Mouse (Mus musculus) lung, postnatal 0 days (tissue): ENCODE measurements around the gene Kbtbd12. TPM values are rescaled to one million over a fixed set of nuclear protein-coding genes. Genes with fewer than 3 reads are reported as not detected.

Experiments
- ATAC-seq: fragments of 200-750 bp; cut with Nextera tagmentation; 2 replicates; pipeline ENCODE4 v1.8.0; 2017; ENCODE audit warnings: moderate library complexity
- DNase-seq: peaks from one replicate; pipeline ENCODE4 v3.0.0-alpha.2; 2016; ENCODE audit warnings: low spot score
- H3K27ac ChIP-seq: fragments of 300-500 bp; sonication (generic); 2 replicates; pipeline ENCODE4 v1.5.1; 2014; ENCODE audit warnings: antibody characterized with exemption, mild to moderate bottlenecking, low read length, mixed read lengths
- H3K27me3 ChIP-seq: fragments of 300-500 bp; sonication (generic); replicated peaks from 2 replicates; pipeline ENCODE4 v1.6.1; 2014; ENCODE audit warnings: low read length, mixed read lengths; ENCODE audit not compliant: insufficient read depth
- H3K36me3 ChIP-seq: fragments of 300-500 bp; sonication (generic); 2 replicates; pipeline ENCODE4 v1.6.1; 2014; ENCODE audit warnings: low read length, mixed read lengths; ENCODE audit not compliant: insufficient read depth
- H3K4me1 ChIP-seq: fragments of 300-500 bp; sonication (generic); 2 replicates; pipeline ENCODE4 v1.6.1; 2014; ENCODE audit warnings: antibody characterized with exemption, low read depth, low read length, mixed read lengths; ENCODE audit not compliant: insufficient read depth
- H3K4me2 ChIP-seq: fragments of 300-500 bp; sonication (generic); replicated peaks from 2 replicates; pipeline ENCODE4 v1.6.1; 2014; ENCODE audit warnings: low read depth, mild to moderate bottlenecking, low read length, moderate library complexity, mixed read lengths
- H3K4me3 ChIP-seq: fragments of 300-500 bp; sonication (generic); 2 replicates; pipeline ENCODE4 v1.5.1; 2014; ENCODE audit warnings: low read depth, low read length
- H3K9ac ChIP-seq: fragments of 300-500 bp; sonication (generic); replicated peaks from 2 replicates; pipeline ENCODE4 v1.6.1; 2014; ENCODE audit warnings: low read depth, mild to moderate bottlenecking
- H3K9me3 ChIP-seq: fragments of 300-500 bp; sonication (generic); 2 replicates; pipeline ENCODE4 v1.6.1; 2016; ENCODE audit warnings: low read length, mixed read lengths
- CTCF ChIP-seq: IDR thresholded peaks from 2 replicates; pipeline ENCODE4 v1.5.1; 2016; ENCODE audit warnings: antibody characterized with exemption, mild to moderate bottlenecking
- EP300 ChIP-seq: IDR thresholded peaks from 2 replicates; pipeline ENCODE4 v1.6.1; 2016; ENCODE audit warnings: antibody characterized with exemption, mild to moderate bottlenecking, control low read depth
- WGBS: fragments of 180-500 bp; shearing (Covaris S2); extraction: QIAGEN DNeasy Blood & Tissue Kit; methylation state at CpG from one replicate; pipeline ENCODE4 v1.1.7; 2014; 5-methylcytosine and 5-hydroxymethylcytosine counted together
- polyA plus RNA-seq: library from polyadenylated mRNA; unstranded; fragments of >200 nt; fragmentation: Nextera tagmentation; extraction: Ambion mirVana; gene quantifications from 2 replicates; pipeline ENCODE4 v1.2.1, GENCODE M21; 2015

Gene Kbtbd12
- polyA plus RNA-seq, 1 experiment from 2014 or later: 0.97 TPM

GRCm38 (mm10) chr6:88629821-88630220 lies 7.9 kb downstream of the Kbtbd12 start:
- 83% methylated on average over 2 of the region's 2 CpGs for WGBS
- TF ChIP-seq CTCF (no peak), EP300 (no peak)

DNA sequence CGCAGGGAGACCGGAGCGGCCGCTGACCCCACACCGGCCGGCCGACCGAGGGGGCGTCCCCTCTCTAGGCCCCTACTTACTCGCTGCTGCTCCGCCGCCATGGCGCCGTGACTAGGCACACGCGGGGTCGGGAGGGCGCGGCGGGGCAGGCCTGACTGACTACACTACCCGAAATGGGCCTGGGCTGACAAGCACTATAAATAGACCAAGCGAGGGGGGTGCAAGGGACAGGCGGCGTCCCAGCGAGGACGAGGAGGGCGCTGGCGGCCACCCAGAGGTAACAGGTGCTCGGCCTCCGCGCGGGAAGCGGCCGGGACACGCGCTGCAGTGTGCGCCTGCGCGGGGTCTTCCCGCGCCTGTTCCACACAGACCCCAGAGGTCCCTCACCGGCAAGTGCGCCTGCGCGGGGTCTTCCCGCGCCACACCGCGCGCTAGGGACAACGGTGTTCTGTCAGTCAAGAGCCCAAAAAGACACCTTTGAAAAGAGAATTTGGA lies 10.4 kb downstream of the Kbtbd12 start:
- Histone ChIP-seq H3K27ac (no peak overlapping the region), H3K4me3 (peak overlapping the region; percentile 45), H3K9me3 (no peaks in the 10 kb centered on the region), H3K36me3 (no peaks in the 10 kb centered on the region), H3K4me1 (peaks cover 2% of the 10 kb centered on the region; the same call in 1 of the 2 replicates), H3K4me2 (peak overlapping the region; percentile 96), H3K27me3 (no peaks in the 10 kb centered on the region), H3K9ac (no peak overlapping the region)
- DNase-seq (peak; percentile 58), ATAC-seq (peak; percentile 59)
- TF ChIP-seq CTCF: no peak
- no peak for TF ChIP-seq EP300
- WGBS: 4% methylated on average over 51 of the region's 51 CpGs

More at GRCm38 (mm10) chr6:88629821-88630220, 7.9 kb downstream of the Kbtbd12 start:
- Histone ChIP-seq H3K36me3 (no peaks in the 10 kb centered on the region), H3K9me3 (no peaks in the 10 kb centered on the region), H3K27ac (no peak overlapping the region), H3K4me1 (peaks cover 2% of the 10 kb centered on the region; the same call in 1 of the 2 replicates), H3K9ac (no peak overlapping the region), H3K4me2 (no peak overlapping the region), H3K27me3 (no peaks in the 10 kb centered on the region), H3K4me3 (no peak overlapping the region)
- ATAC-seq (no peak), DNase-seq (no peak)

GRCm38 (mm10) chr6:88626912-88627311 lies 10.8 kb downstream of the Kbtbd12 start:
- no peak overlapping the region for H3K9ac ChIP-seq
- no peak for TF ChIP-seq CTCF
- TF ChIP-seq EP300: no peak
- peak overlapping the region; percentile 45 for H3K4me3 ChIP-seq
- H3K4me1 ChIP-seq: peaks cover 2% of the 10 kb centered on the region; the same call in 1 of the 2 replicates
- no peak for DNase-seq
- peak overlapping the region; percentile 96 for H3K4me2 ChIP-seq
- no peak for ATAC-seq
- no peaks in the 10 kb centered on the region for H3K36me3 ChIP-seq
- no peak overlapping the region for H3K27ac ChIP-seq
- no peaks in the 10 kb centered on the region for H3K9me3 ChIP-seq
- WGBS: 21% methylated on average over 11 of the region's 11 CpGs
- H3K27me3 ChIP-seq: no peaks in the 10 kb centered on the region

DNA sequence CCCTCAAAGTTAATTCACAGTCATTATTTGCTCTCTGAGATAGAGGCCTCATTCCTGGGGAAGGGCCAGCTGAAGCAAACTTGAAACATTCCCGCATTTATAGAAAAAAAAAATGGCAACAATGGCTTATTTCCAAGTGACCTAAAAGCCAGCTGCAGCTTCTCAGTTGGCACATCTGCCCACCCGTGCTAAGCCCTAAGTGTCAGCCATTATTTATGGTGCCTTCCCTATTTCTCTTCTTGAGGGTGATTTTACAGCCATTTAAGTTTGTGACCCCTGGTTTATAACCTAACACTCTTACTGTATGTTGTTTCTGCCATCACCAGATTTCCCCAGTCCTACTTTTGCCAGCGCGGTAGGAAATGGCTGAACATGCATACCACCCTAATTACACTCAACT lies 11.3 kb downstream of the Kbtbd12 start:
- H3K9ac ChIP-seq: no peak overlapping the region
- no peaks in the 10 kb centered on the region for H3K27me3 ChIP-seq
- no peak overlapping the region for H3K4me3 ChIP-seq
- peak; percentile 19 for DNase-seq
- H3K9me3 ChIP-seq: no peaks in the 10 kb centered on the region
- H3K27ac ChIP-seq: no peak overlapping the region
- WGBS: 37% methylated on average over 4 of the region's 4 CpGs
- H3K36me3 ChIP-seq: no peaks in the 10 kb centered on the region
- TF ChIP-seq EP300 (no peak), CTCF (no peak)
- ATAC-seq: no peak
- peaks cover 2% of the 10 kb centered on the region; the same call in 1 of the 2 replicates for H3K4me1 ChIP-seq
- H3K4me2 ChIP-seq: 0 out of 2 replicates have a peak overlapping the region, but pooled peaks have one; percentile 96

GRCm38 (mm10) chr6:88621816-88622481 lies 15.8 kb downstream of the Kbtbd12 start:
- H3K4me1 ChIP-seq: no peaks in the 10 kb centered on the region
- TF ChIP-seq EP300: no peak
- TF ChIP-seq CTCF: no peak
- no peaks in the 10 kb centered on the region for H3K36me3 ChIP-seq
- ATAC-seq (no peak), DNase-seq (peak; percentile 18)
- WGBS: 59% methylated on average over 4 of the region's 4 CpGs
- H3K4me2 ChIP-seq: no peak overlapping the region
- H3K27ac ChIP-seq: no peak overlapping the region
- no peaks in the 10 kb centered on the region for H3K27me3 ChIP-seq
- H3K9me3 ChIP-seq: no peaks in the 10 kb centered on the region
- no peak overlapping the region for H3K9ac ChIP-seq
- H3K4me3 ChIP-seq: no peak overlapping the region

GRCm38 (mm10) chr6:88619542-88619941 lies 18.2 kb downstream of the Kbtbd12 start:
- TF ChIP-seq EP300: no peak
- TF ChIP-seq CTCF: no peak
- Histone ChIP-seq H3K27ac (no peak overlapping the region), H3K9ac (no peak overlapping the region), H3K9me3 (no peaks in the 10 kb centered on the region), H3K36me3 (no peaks in the 10 kb centered on the region), H3K4me3 (no peak overlapping the region), H3K4me1 (no peaks in the 10 kb centered on the region), H3K4me2 (no peak overlapping the region), H3K27me3 (no peaks in the 10 kb centered on the region)
- 60% methylated on average over 5 of the region's 5 CpGs for WGBS
- no peak for ATAC-seq
- no peak for DNase-seq
